Mouse (Mus musculus) frontal cortex, adult (tissue): ENCODE results near the gene Cdk4.

Experiments used
- ATAC-seq: cut with Nextera tagmentation; 2 replicates; pipeline ENCODE4 v1.9.2; 2017; ENCODE audit warnings: mild to moderate bottlenecking, moderate library complexity, mixed read lengths; ENCODE audit not compliant: low TSS enrichment

Cdk4 gene

GRCm38 (mm10) chr10:127073981-127074380 lies 10.6 kb downstream of the Cdk4 start:
- ATAC-seq, result no peak

GRCm38 (mm10) chr10:127075080-127075479 lies 11.7 kb downstream of the Cdk4 start, which contains the start of gene Agap2:
Agap2 (plus strand) TSS chr10:127075284.
- no peak for ATAC-seq

- ATAC-seq, result no peak
Measured at GRCm38 (mm10) chr10:127075651-127076050, 12.3 kb downstream of the Cdk4 start.

- peak; percentile 33; the same call in 1 of the 2 replicates for ATAC-seq
Measured at GRCm38 (mm10) chr10:127076082-127076481, 12.7 kb downstream of the Cdk4 start.

- no peak for ATAC-seq
Measured at GRCm38 (mm10) chr10:127077515-127077914, 14.2 kb downstream of the Cdk4 start.

- peak; percentile 56 for ATAC-seq
Measured at GRCm38 (mm10) chr10:127078001-127078676, 14.8 kb downstream of the Cdk4 start.

GRCm38 (mm10) chr10:127078677-127079575 lies 15.6 kb downstream of the Cdk4 start:
- no peak for ATAC-seq

GRCm38 (mm10) chr10:127079665-127080391 lies 16.5 kb downstream of the Cdk4 start:
- no peak for ATAC-seq

GRCm38 (mm10) chr10:127080901-127081780 lies 17.8 kb downstream of the Cdk4 start:
- peak; percentile 6; the same call in 1 of the 2 replicates for ATAC-seq

GRCm38 (mm10) chr10:127081996-127082620 lies 18.8 kb downstream of the Cdk4 start:
- ATAC-seq, result 0 out of 2 replicates have a peak, but pooled peaks have one; percentile 15

GRCm38 (mm10) chr10:127083292-127083914 lies 20.1 kb downstream of the Cdk4 start:
- no peak for ATAC-seq

- no peak for ATAC-seq
Measured at GRCm38 (mm10) chr10:127083915-127084306, 20.6 kb downstream of the Cdk4 start.

GRCm38 (mm10) chr10:127085052-127085451 lies 21.7 kb downstream of the Cdk4 start:
- ATAC-seq, result no peak

GRCm38 (mm10) chr10:127085633-127086032 lies 22.3 kb downstream of the Cdk4 start:
- no peak for ATAC-seq

GRCm38 (mm10) chr10:127090560-127091411 lies 27.5 kb downstream of the Cdk4 start:
- ATAC-seq, result peak; percentile 8; the same call in 1 of the 2 replicates

GRCm38 (mm10) chr10:127091507-127092396 lies 28.4 kb downstream of the Cdk4 start:
- peak; percentile 8; the same call in 1 of the 2 replicates for ATAC-seq

- no peak for ATAC-seq
Measured at GRCm38 (mm10) chr10:127092742-127093141, 29.4 kb downstream of the Cdk4 start.

GRCm38 (mm10) chr10:127094382-127094802 lies 31.1 kb downstream of the Cdk4 start:
- ATAC-seq, result peak; percentile 5; the same call in 1 of the 2 replicates
